Mouse (Mus musculus) erythroblast, embryonic 14.5 days (primary cell): ENCODE results near the gene Gm17654.
"Not testable (repeated sequence)": the region's sequence is repeated elsewhere in the genome, so short reads cannot be mapped to it uniquely, and the experiment has no call there.

ENCODE experiments used
- GATA1 ChIP-seq: IDR thresholded peaks from 2 replicates; pipeline ENCODE4 v1.6.1; 2012; ENCODE audit warnings: low read length, inconsistent platforms, mixed read lengths
- TAL1 ChIP-seq: IDR thresholded peaks from 3 replicates; pipeline ENCODE4 v1.6.1; 2012; ENCODE audit warnings: low read length, inconsistent platforms, mixed read lengths

GRCm38 (mm10) chr14:43552271-43552670 lies 26.7 kb downstream of the Gm17654 start:
- TF ChIP-seq GATA1, TAL1: not testable (repeated sequence)
